Mouse (Mus musculus) CH12.LX (cell line): Measurements from ENCODE around the gene Atxn7. TPM values are rescaled to one million over a fixed set of nuclear protein-coding genes. Genes with fewer than 3 reads are reported as not detected.

Experiments used
- DNase-seq: peaks from one replicate; pipeline ENCODE4 v3.0.0-alpha.2; 2013; ENCODE audit errors: extremely low read depth
- H3K27ac ChIP-seq: 2 replicates; pipeline ENCODE4 v1.5.1; 2012; ENCODE audit warnings: low read depth, mild to moderate bottlenecking, control low read depth, moderate library complexity; ENCODE audit not compliant: insufficient read depth
- H3K27me3 ChIP-seq: replicated peaks from 2 replicates; pipeline ENCODE3; 2012; ENCODE audit warnings: inconsistent platforms
- H3K36me3 ChIP-seq, 2 experiments: replicated peaks in 1 of 2; 2 replicates each; pipeline versions ENCODE3 to v1.6.1; 2012; ENCODE audit warnings: inconsistent platforms in 1 of 2, low read length in 1 of 2, mild to moderate bottlenecking in 1 of 2, mixed read lengths in 1 of 2, moderate library complexity in 1 of 2; ENCODE audit not compliant: control insufficient read depth in 1 of 2, insufficient read depth in 1 of 2
- H3K4me1 ChIP-seq, 2 experiments: 2 replicates each; pipeline ENCODE4 v1.6.1; 2012; ENCODE audit warnings: inconsistent platforms in 1 of 2, moderate library complexity in 1 of 2; ENCODE audit not compliant: insufficient read depth in 2 of 2, control insufficient read depth in 1 of 2
- H3K4me2 ChIP-seq: 2 replicates; pipeline ENCODE4 v1.6.1; 2012; ENCODE audit warnings: low read depth, mild to moderate bottlenecking, control low read depth; ENCODE audit not compliant: poor library complexity, insufficient read depth, severe bottlenecking
- H3K4me3 ChIP-seq, 3 experiments: fragments of 150-350 bp in 1 of 3; sonication (generic) in 1 of 3; replicated peaks in 1 of 3; 2 replicates each; pipeline versions ENCODE3 to v1.5.1; 2011 to 2012; ENCODE audit warnings: low read depth in 2 of 3, low read length in 2 of 3, mild to moderate bottlenecking in 2 of 3, moderate library complexity in 2 of 3, control low read depth in 1 of 3, improper control_type of control experiment in 1 of 3, inconsistent platforms in 1 of 3, mixed read lengths in 1 of 3; ENCODE audit not compliant: poor library complexity in 1 of 3
- H3K79me2 ChIP-seq: replicated peaks from 2 replicates; pipeline ENCODE4 v1.6.1; 2012; ENCODE audit warnings: mild to moderate bottlenecking, moderate library complexity; ENCODE audit not compliant: control insufficient read depth, poor library complexity, insufficient read depth, severe bottlenecking; ENCODE audit errors: extremely low read depth
- H3K9ac ChIP-seq: 2 replicates; pipeline ENCODE4 v1.6.1; 2012; ENCODE audit warnings: low read depth, mild to moderate bottlenecking, control low read depth, moderate library complexity; ENCODE audit not compliant: insufficient read depth
- H3K9me3 ChIP-seq: replicated peaks from 2 replicates; pipeline ENCODE3; 2012; ENCODE audit warnings: low read length, inconsistent platforms, mixed read lengths
- BHLHE40 ChIP-seq: IDR thresholded peaks from 2 replicates; pipeline ENCODE4 v1.6.1; 2011; ENCODE audit warnings: mild to moderate bottlenecking, low read depth, low read length, improper control_type of control experiment
- E2F4 ChIP-seq: IDR thresholded peaks from 2 replicates; pipeline ENCODE4 v1.6.1; 2011; ENCODE audit warnings: low read depth, low read length, improper control_type of control experiment; ENCODE audit not compliant: insufficient replicate concordance
- ELF1 ChIP-seq: IDR thresholded peaks from 2 replicates; pipeline ENCODE4 v1.6.1; 2014; ENCODE audit warnings: low read depth, mild to moderate bottlenecking, inconsistent platforms, low read length, improper control_type of control experiment
- ETS1 ChIP-seq: conservative IDR thresholded peaks from 2 replicates; pipeline ENCODE4 v1.6.1; 2012; ENCODE audit warnings: low read depth, mild to moderate bottlenecking, inconsistent platforms, low read length, improper control_type of control experiment, moderate library complexity
- GABPA ChIP-seq: IDR thresholded peaks from 2 replicates; pipeline ENCODE4 v1.6.1; 2012; ENCODE audit warnings: low read depth, low read length, improper control_type of control experiment, inconsistent platforms; ENCODE audit not compliant: insufficient replicate concordance
- HCFC1 ChIP-seq: IDR thresholded peaks from 2 replicates; pipeline ENCODE4 v1.6.1; 2012; ENCODE audit warnings: low read depth, mild to moderate bottlenecking, inconsistent platforms, low read length, improper control_type of control experiment
- JUN ChIP-seq: IDR thresholded peaks from 2 replicates; pipeline ENCODE4 v1.6.1; 2011; ENCODE audit warnings: low read depth, mild to moderate bottlenecking, low read length, improper control_type of control experiment, moderate library complexity; ENCODE audit not compliant: insufficient read depth
- JUND ChIP-seq: conservative IDR thresholded peaks from 2 replicates; pipeline ENCODE4 v1.6.1; 2011; ENCODE audit warnings: low read depth, low read length, improper control_type of control experiment
- MAFK ChIP-seq: IDR thresholded peaks from 2 replicates; pipeline ENCODE4 v1.6.1; 2011; ENCODE audit warnings: low read length, improper control_type of control experiment; ENCODE audit not compliant: insufficient replicate concordance
- MAZ ChIP-seq: IDR thresholded peaks from 2 replicates; pipeline ENCODE4 v1.6.1; 2012; ENCODE audit warnings: low read depth, mild to moderate bottlenecking, inconsistent platforms, low read length, improper control_type of control experiment, moderate library complexity
- MYC ChIP-seq: IDR thresholded peaks from 2 replicates; pipeline ENCODE4 v1.6.1; 2011; ENCODE audit warnings: low read depth, mild to moderate bottlenecking, improper control_type of control experiment, low read length
- NELFE ChIP-seq: IDR thresholded peaks from 2 replicates; pipeline ENCODE4 v1.6.1; 2011; ENCODE audit warnings: low read depth, low read length, improper control_type of control experiment
- POLR2A ChIP-seq: IDR thresholded peaks from 2 replicates; pipeline ENCODE4 v1.6.1; 2011; ENCODE audit warnings: low read depth, mild to moderate bottlenecking, improper control_type of control experiment, low read length
- POLR2AphosphoS2 ChIP-seq: IDR thresholded peaks from 2 replicates; pipeline ENCODE4 v1.6.1; 2011; ENCODE audit warnings: low read depth, low read length, improper control_type of control experiment
- RCOR1 ChIP-seq: conservative IDR thresholded peaks from 2 replicates; pipeline ENCODE4 v1.6.1; 2012; ENCODE audit warnings: low read depth, mild to moderate bottlenecking, inconsistent platforms, low read length, improper control_type of control experiment
- SIN3A ChIP-seq: IDR thresholded peaks from 2 replicates; pipeline ENCODE4 v1.6.1; 2012; ENCODE audit warnings: low read length, improper control_type of control experiment, inconsistent platforms
- TBP ChIP-seq: conservative IDR thresholded peaks from 2 replicates; pipeline ENCODE4 v1.6.1; 2011; ENCODE audit warnings: low read depth, low read length, improper control_type of control experiment
- TCF12 ChIP-seq: IDR thresholded peaks from 2 replicates; pipeline ENCODE4 v1.6.1; 2014; ENCODE audit warnings: low read depth, mild to moderate bottlenecking, inconsistent platforms, low read length, improper control_type of control experiment
- UBTF ChIP-seq: IDR thresholded peaks from 2 replicates; pipeline ENCODE4 v1.6.1; 2012; ENCODE audit warnings: low read depth, mild to moderate bottlenecking, inconsistent platforms, low read length, improper control_type of control experiment, moderate library complexity
- USF1 ChIP-seq: IDR thresholded peaks from 2 replicates; pipeline ENCODE4 v1.6.1; 2014; ENCODE audit warnings: low read depth, mild to moderate bottlenecking, inconsistent platforms, low read length, improper control_type of control experiment
- USF2 ChIP-seq: conservative IDR thresholded peaks from 2 replicates; pipeline ENCODE4 v1.6.1; 2011; ENCODE audit warnings: low read depth, low read length, improper control_type of control experiment
- ZC3H11A ChIP-seq: IDR thresholded peaks from 2 replicates; pipeline ENCODE4 v1.6.1; 2012; ENCODE audit warnings: low read depth, mild to moderate bottlenecking, inconsistent platforms, low read length, improper control_type of control experiment
- ZMIZ1 ChIP-seq: IDR thresholded peaks from 2 replicates; pipeline ENCODE4 v1.6.1; 2012; ENCODE audit warnings: low read depth, mild to moderate bottlenecking, inconsistent platforms, low read length, improper control_type of control experiment
- ZNF384 ChIP-seq: IDR thresholded peaks from 2 replicates; pipeline ENCODE4 v1.6.1; 2012; ENCODE audit warnings: low read depth, low read length, improper control_type of control experiment, inconsistent platforms
- dilution Hi-C: fragments of 300-500 bp; cut with MboI; formaldehyde crosslinking; loops from 2 replicates; pipeline ENCODE4 v1.14.3; 2020; ENCODE audit warnings: low sequenced_read_pairs; ENCODE audit not compliant: extremely low pct_unique_long_range_greater_than_20kb, extremely low pct_ligation_motif_present
- in situ Hi-C: fragments of 300-500 bp; cut with MboI; formaldehyde crosslinking; loops from 3 replicates; pipeline ENCODE4 v1.14.3; 2019; ENCODE audit warnings: low sequenced_read_pairs, low pct_ligation_motif_present, low pct_unique_long_range_greater_than_20kb, mixed read lengths
- polyA plus RNA-seq: library from polyadenylated mRNA; unstranded; fragments of >175 nt; gene quantifications from 2 replicates; pipeline ENCODE4 v1.2.1, GENCODE M21; 2012; ENCODE audit warnings: low read depth; ENCODE audit not compliant: insufficient read length
- total RNA-seq, 2 experiments: library from RNA; depleted of rRNA; stranded (reverse); fragments of 300-350 nt in 1 of 2; fragments of >200 nt in 1 of 2; gene quantifications; 2 replicates each; pipeline ENCODE4 v1.2.3; 2012 to 2014

The Atxn7 gene
- total and polyA plus RNA-seq, 3 experiments, result 2.1 to 6.6 (median 2.3) TPM

GRCm38 (mm10) chr14:14083811-14084210 is 122.6 kb downstream of the Atxn7 start:
- TF ChIP-seq UBTF (no peak), USF1 (no peak), POLR2A (no peak), TBP (no peak), GABPA (no peak), POLR2AphosphoS2 (no peak), ZC3H11A (no peak), USF2 (no peak), TCF12 (no peak), SIN3A (no peak), RCOR1 (no peak), ZNF384 (no peak), JUND (no peak), ELF1 (no peak), ETS1 (no peak), NELFE (no peak), JUN (no peak), MAZ (no peak)
- TF ChIP-seq, all 38 proteins: peak for 0
- Histone ChIP-seq H3K79me2 (no peaks in the 10 kb centered on the region), H3K9me3 (peaks cover 13% of the 10 kb centered on the region), H3K27me3 (no peaks in the 10 kb centered on the region), H3K27ac (no peak overlapping the region), H3K4me3 (no peak overlapping the region), H3K4me2 (no peak overlapping the region), H3K4me1 (peaks cover 0 to 18% of the 10 kb centered on the region in 2 experiments; a peak in 2 of 4 replicates), H3K9ac (no peak overlapping the region), H3K36me3 (peaks cover 0 to 37% of the 10 kb centered on the region in 2 experiments)
- in situ Hi-C loops (no loop called here), dilution Hi-C loops (no loop called here)
- DNase-seq, result no peak

GRCm38 (mm10) chr14:14086711-14087263 is 125.5 kb downstream of the Atxn7 start:
- no peak overlapping the region for H3K9ac ChIP-seq
- dilution Hi-C loops, result no loop called here
- TF ChIP-seq MAFK (no peak), POLR2AphosphoS2 (no peak), HCFC1 (no peak), TCF12 (no peak), BHLHE40 (no peak), MYC (no peak), ZMIZ1 (no peak), USF2 (no peak), E2F4 (no peak), POLR2A (no peak)

More at GRCm38 (mm10) chr14:14086711-14087263, 125.5 kb downstream of the Atxn7 start:
- H3K27ac ChIP-seq, result no peak overlapping the region
- peaks cover 6 to 57% of the 10 kb centered on the region in 2 experiments for H3K36me3 ChIP-seq
- no peaks in the 10 kb centered on the region for H3K27me3 ChIP-seq
- H3K79me2 ChIP-seq, result no peaks in the 10 kb centered on the region
- in situ Hi-C loops, result no loop called here
- peaks cover 11% of the 10 kb centered on the region for H3K9me3 ChIP-seq
- H3K4me2 ChIP-seq, result no peak overlapping the region
- peaks cover 0 to 18% of the 10 kb centered on the region in 2 experiments; a peak in 2 of 4 replicates for H3K4me1 ChIP-seq
- no peak for DNase-seq
- no peak overlapping the region for H3K4me3 ChIP-seq
